ENCODE assay signal across 14 mouse cellular contexts in genomic region chr10:70828217-70828616, GRCm38 (mm10).
DNase-seq lines count a peak whose midpoint lies in the region; ATAC-seq and TF ChIP-seq lines count a peak whose summit lies in the region.
"Had no signal": no experiment of that assay in that cellular context is flagged by ENCODE, and none has a peak within 500 bp of the region (broad histone marks: within the 10 kb centered on the region; RNA-seq: fewer than 3 reads in every experiment).

No protein-coding gene starts in this region.

- no peak for TF ChIP-seq POLR2A in brain, embryonic 14.5 days (IDR thresholded peaks at IDR 0.05; ENCODE audit: borderline replicate concordance, extremely low read depth, insufficient read depth, insufficient read length, poor library complexity, severe bottlenecking)

- TF ChIP-seq CTCF in heart, postnatal 0 days (IDR thresholded peaks at IDR 0.05; ENCODE audit: low read depth), result no peak
- TF ChIP-seq CTCF in brain, embryonic 14.5 days (IDR thresholded peaks at IDR 0.05; ENCODE audit: borderline replicate concordance, extremely low read depth, insufficient read depth, insufficient read length), result no peak
- no peak for TF ChIP-seq CTCF in midbrain, postnatal 0 days (IDR thresholded peaks at IDR 0.05)

- H3K27ac ChIP-seq in heart, postnatal 0 days (ENCODE audit: low read depth), result no peak overlapping the region
- H3K27ac ChIP-seq in hindbrain, embryonic 14.5 days, result no peak overlapping the region
- H3K27ac ChIP-seq in midbrain, postnatal 0 days (ENCODE audit: low read depth, low read length), result no peak overlapping the region
- H3K27ac ChIP-seq: heart, embryonic 15.5 days; limb, embryonic 13.5 days had no signal

- H3K4me1 ChIP-seq in heart, postnatal 0 days (ENCODE audit: control insufficient read depth, insufficient read depth), result no peaks in the 10 kb centered on the region
- H3K4me1 ChIP-seq in hindbrain, embryonic 14.5 days (replicated peaks; ENCODE audit: control insufficient read depth, insufficient read depth, low read length), result 0 out of 2 replicates have a peak, but pooled peaks cover 8% of the 10 kb centered on the region
- no peaks in the 10 kb centered on the region for H3K4me1 ChIP-seq in midbrain, postnatal 0 days (ENCODE audit: insufficient read depth, low read length)
- H3K4me1 ChIP-seq: heart, embryonic 15.5 days; limb, embryonic 13.5 days had no signal

- H3K9ac ChIP-seq in heart, postnatal 0 days (replicated peaks; ENCODE audit: low read depth, low read length), result no peak overlapping the region
- no peak overlapping the region for H3K9ac ChIP-seq in hindbrain, embryonic 14.5 days
- no peak overlapping the region for H3K9ac ChIP-seq in midbrain, postnatal 0 days (replicated peaks; ENCODE audit: low read length, poor library complexity, severe bottlenecking)
- H3K9ac ChIP-seq: heart, embryonic 15.5 days; limb, embryonic 13.5 days had no signal

- no peak for DNase-seq in heart, postnatal 0 days (ENCODE audit: low spot score)
- no peak for DNase-seq in heart, postnatal 10 days
- DNase-seq in brain, embryonic 14.5 days (ENCODE audit: low read depth), result peak; percentile 46
- no peak for DNase-seq in hindbrain, embryonic 14.5 days (ENCODE audit: low spot score)
- peak; percentile 57 for DNase-seq in midbrain, postnatal 0 days (ENCODE audit: low spot score)
- DNase-seq in retina, postnatal 1 day, result no peak
- no peak for DNase-seq in frontal cortex, postnatal 10 days (ENCODE audit: low spot score in 2 of 2)
- DNase-seq: B cell, adult 2 months; cerebellum, adult 11-12 months; right cerebral cortex, adult 18-20 months had no signal

- H3K4me2 ChIP-seq in heart, postnatal 0 days (ENCODE audit: low read depth, low read length), result no peak overlapping the region
- H3K4me2 ChIP-seq in hindbrain, embryonic 14.5 days (replicated peaks), result no peak overlapping the region
- H3K4me2 ChIP-seq in midbrain, postnatal 0 days (ENCODE audit: low read depth, low read length, poor library complexity, severe bottlenecking), result no peak overlapping the region
- H3K4me2 ChIP-seq: heart, embryonic 15.5 days; limb, embryonic 13.5 days had no signal

- 55% methylated on average over 4 of the region's 4 CpGs for WGBS in heart, postnatal 0 days
- 8% methylated on average over 4 of the region's 4 CpGs for WGBS in hindbrain, embryonic 14.5 days
- 7% methylated on average over 4 of the region's 4 CpGs for WGBS in midbrain, postnatal 0 days

- no peak for TF ChIP-seq EP300 in heart, postnatal 0 days (IDR thresholded peaks at IDR 0.05; ENCODE audit: low read depth)

- ATAC-seq in heart, postnatal 0 days (ENCODE audit: insufficient read depth, low read depth), result peak; percentile 47; the same call in 1 of the 2 replicates
- peak; percentile 73; the same call in 1 of the 2 replicates for ATAC-seq in hindbrain, embryonic 14.5 days (ENCODE audit: low FRiP score)
- no peak for ATAC-seq in midbrain, postnatal 0 days (ENCODE audit: low FRiP score)
- ATAC-seq in activated CD4-positive, CD25-positive, alpha-beta regulatory T cell, adult 4 months, result no peak
- ATAC-seq: intestine, postnatal 0 days had no signal

- no peaks in the 10 kb centered on the region for H3K9me3 ChIP-seq in heart, postnatal 0 days (replicated peaks; ENCODE audit: control insufficient read depth, low read length)
- no peaks in the 10 kb centered on the region for H3K9me3 ChIP-seq in hindbrain, embryonic 14.5 days (ENCODE audit: control insufficient read depth, low read length)
- H3K9me3 ChIP-seq in midbrain, postnatal 0 days (ENCODE audit: low read length), result no peaks in the 10 kb centered on the region
- H3K9me3 ChIP-seq: heart, embryonic 15.5 days; limb, embryonic 13.5 days had no signal

- H3K36me3 ChIP-seq in heart, postnatal 0 days (replicated peaks; ENCODE audit: control insufficient read depth, insufficient read depth, low read length), result no peaks in the 10 kb centered on the region
- H3K36me3 ChIP-seq in hindbrain, embryonic 14.5 days (replicated peaks; ENCODE audit: control insufficient read depth, insufficient read depth), result no peaks in the 10 kb centered on the region
- no peaks in the 10 kb centered on the region for H3K36me3 ChIP-seq in midbrain, postnatal 0 days (ENCODE audit: insufficient read depth, low read length)
- H3K36me3 ChIP-seq: heart, embryonic 15.5 days; limb, embryonic 13.5 days had no signal

- no peaks in the 10 kb centered on the region for H3K27me3 ChIP-seq in heart, postnatal 0 days (ENCODE audit: control insufficient read depth, insufficient read depth, low read length)
- H3K27me3 ChIP-seq in hindbrain, embryonic 14.5 days (ENCODE audit: control insufficient read depth, insufficient read depth, low read length), result no peaks in the 10 kb centered on the region
- H3K27me3 ChIP-seq in midbrain, postnatal 0 days (ENCODE audit: insufficient read depth, low read length), result no peaks in the 10 kb centered on the region
- H3K27me3 ChIP-seq: heart, embryonic 15.5 days; limb, embryonic 13.5 days had no signal

- intact Hi-C loops in heart, postnatal 10 days (cut with DNase I), result no loop called here

- H3K4me3 ChIP-seq in heart, postnatal 0 days (ENCODE audit: low read depth, low read length), result no peak overlapping the region
- no peak overlapping the region for H3K4me3 ChIP-seq in hindbrain, embryonic 14.5 days (replicated peaks; ENCODE audit: low read length)
- H3K4me3 ChIP-seq in midbrain, postnatal 0 days (ENCODE audit: low read depth, low read length), result no peak overlapping the region
- H3K4me3 ChIP-seq: heart, embryonic 15.5 days; limb, embryonic 13.5 days had no signal

Comparison
In these comparisons a context has a peak if more than half of its experiments do, and no peak if none do; other contexts are left out.
1. ATAC-seq: peak in heart, postnatal 0 days (single experiment) and hindbrain, embryonic 14.5 days (single experiment); none in midbrain, postnatal 0 days (single experiment) and activated CD4-positive, CD25-positive, alpha-beta regulatory T cell, adult 4 months (single experiment).
2. DNase-seq: peak in brain, embryonic 14.5 days (single experiment) and midbrain, postnatal 0 days (single experiment); none in heart, postnatal 0 days (single experiment), heart, postnatal 10 days (0 of 2), hindbrain, embryonic 14.5 days (single experiment), retina, postnatal 1 day (single experiment) and frontal cortex, postnatal 10 days (0 of 2).